Mouse (Mus musculus): ENCODE measurements at regions not wholly inside any gene's neighbourhood (a gene's known extent, or its start where the extent isn't known, plus 50 kb on each side); places are given as distances from the start of the nearest gene placed in this dataset.

GRCm38 (mm10) chr6:117670337-117670736, 170.6 kb upstream of the Zfp637 start:
- dilution Hi-C loops (cut with MboI; ENCODE audit: extremely low pct_ligation_motif_present, extremely low pct_unique_long_range_greater_than_20kb, low sequenced_read_pairs): no loop called here
- no peak for TF ChIP-seq SMC3 (IDR thresholded peaks at IDR 0.05; ENCODE audit: low read depth, low read length)
- no peak for TF ChIP-seq ZNF384 (IDR thresholded peaks at IDR 0.05; ENCODE audit: low read depth, low read length)
- no peak for TF ChIP-seq CHD1 (IDR thresholded peaks at IDR 0.05; ENCODE audit: low read depth, low read length)
- no peak for TF ChIP-seq POLR2AphosphoS2 (IDR thresholded peaks at IDR 0.05; ENCODE audit: low read depth, low read length)
- TF ChIP-seq TBP (conservative IDR thresholded peaks at IDR 0.05; ENCODE audit: low read depth, low read length): no peak
- no peak for TF ChIP-seq KAT2A (IDR thresholded peaks at IDR 0.05; ENCODE audit: insufficient replicate concordance, low read length)
- TF ChIP-seq ETS1 (conservative IDR thresholded peaks at IDR 0.05; ENCODE audit: low read depth, low read length): no peak
- no peak for TF ChIP-seq USF2 (conservative IDR thresholded peaks at IDR 0.05; ENCODE audit: low read depth, low read length)
- no peak for TF ChIP-seq NELFE (IDR thresholded peaks at IDR 0.05; ENCODE audit: low read depth, low read length)
- no peak for TF ChIP-seq CTCF (conservative IDR thresholded peaks at IDR 0.05 in 1 of 2, IDR thresholded peaks at IDR 0.05 in 1 of 2; ENCODE audit: low read depth in 2 of 2, low read length in 2 of 2)
- no peak for TF ChIP-seq CHD2 (IDR thresholded peaks at IDR 0.05; ENCODE audit: low read length)
- no peak for TF ChIP-seq USF1 (IDR thresholded peaks at IDR 0.05; ENCODE audit: low read depth, low read length)
- Histone ChIP-seq H3K36me3 (replicated peaks in 1 of 2; ENCODE audit: control insufficient read depth in 1 of 2, insufficient read depth in 1 of 2, low read length in 1 of 2) (no peaks in the 10 kb centered on the region), H3K27me3 (replicated peaks) (peaks cover 56% of the 10 kb centered on the region), H3K9me3 (replicated peaks; ENCODE audit: low read length) (no peaks in the 10 kb centered on the region), H3K4me3 (replicated peaks in 1 of 3; ENCODE audit: low read depth in 2 of 3, low read length in 2 of 3, poor library complexity in 1 of 3) (no peak overlapping the region), H3K9ac (ENCODE audit: insufficient read depth, low read depth) (no peak overlapping the region), H3K79me2 (replicated peaks; ENCODE audit: control insufficient read depth, extremely low read depth, insufficient read depth, poor library complexity, severe bottlenecking) (no peaks in the 10 kb centered on the region), H3K4me2 (ENCODE audit: insufficient read depth, low read depth, poor library complexity, severe bottlenecking) (no peak overlapping the region), H3K27ac (ENCODE audit: insufficient read depth, low read depth) (no peak overlapping the region), H3K4me1 (ENCODE audit: control insufficient read depth in 1 of 2, insufficient read depth in 2 of 2) (peaks cover 0 to 4% of the 10 kb centered on the region in 2 experiments; a peak in 1 of 4 replicates)
- in situ Hi-C loops (cut with MboI; ENCODE audit: low pct_ligation_motif_present, low pct_unique_long_range_greater_than_20kb, low sequenced_read_pairs): loop anchor here (10.0 kb wide), 1 partner anchor 154 kb away; no protein-coding TSS in a partner anchor
- DNase-seq (ENCODE audit: extremely low read depth): no peak

- H3K79me2 ChIP-seq (replicated peaks; ENCODE audit: control insufficient read depth, extremely low read depth, insufficient read depth, poor library complexity, severe bottlenecking): no peaks in the 10 kb centered on the region
- dilution Hi-C loops (cut with MboI; ENCODE audit: extremely low pct_ligation_motif_present, extremely low pct_unique_long_range_greater_than_20kb, low sequenced_read_pairs): no loop called here
- H3K4me2 ChIP-seq (ENCODE audit: insufficient read depth, low read depth, poor library complexity, severe bottlenecking): no peak overlapping the region
- no peak overlapping the region for H3K9ac ChIP-seq (ENCODE audit: insufficient read depth, low read depth)
- H3K4me1 ChIP-seq (ENCODE audit: control insufficient read depth in 1 of 2, insufficient read depth in 2 of 2): peaks cover 0 to 10% of the 10 kb centered on the region in 2 experiments; a peak in 1 of 4 replicates
- no peaks in the 10 kb centered on the region for H3K9me3 ChIP-seq (replicated peaks; ENCODE audit: low read length)
- TF ChIP-seq BHLHE40 (IDR thresholded peaks at IDR 0.05; ENCODE audit: low read depth, low read length): no peak
- no peak for TF ChIP-seq MAFK (IDR thresholded peaks at IDR 0.05; ENCODE audit: insufficient replicate concordance, low read length)
- TF ChIP-seq MYC (IDR thresholded peaks at IDR 0.05; ENCODE audit: low read depth, low read length): no peak
- no peak for TF ChIP-seq ZC3H11A (IDR thresholded peaks at IDR 0.05; ENCODE audit: low read depth, low read length)
- no peak for TF ChIP-seq TCF12 (IDR thresholded peaks at IDR 0.05; ENCODE audit: low read depth, low read length)
- no peak for TF ChIP-seq NRF1 (IDR thresholded peaks at IDR 0.05; ENCODE audit: low read depth, low read length)
- no peak for TF ChIP-seq RAD21 (IDR thresholded peaks at IDR 0.05; ENCODE audit: low read depth, low read length)
- TF ChIP-seq PAX5 (IDR thresholded peaks at IDR 0.05; ENCODE audit: low read length): no peak
- TF ChIP-seq JUN (IDR thresholded peaks at IDR 0.05; ENCODE audit: insufficient read depth, low read depth, low read length): no peak
- no peak for TF ChIP-seq HCFC1 (IDR thresholded peaks at IDR 0.05; ENCODE audit: low read depth, low read length)
- TF ChIP-seq CHD1 (IDR thresholded peaks at IDR 0.05; ENCODE audit: low read depth, low read length): no peak
- TF ChIP-seq RCOR1 (conservative IDR thresholded peaks at IDR 0.05; ENCODE audit: low read depth, low read length): no peak
- TF ChIP-seq POLR2A (IDR thresholded peaks at IDR 0.05; ENCODE audit: low read depth, low read length): no peak
- no peak for TF ChIP-seq E2F4 (IDR thresholded peaks at IDR 0.05; ENCODE audit: insufficient replicate concordance, low read depth, low read length)
- no peak for TF ChIP-seq EP300 (IDR thresholded peaks at IDR 0.05; ENCODE audit: low read length)
- TF ChIP-seq ZNF384 (IDR thresholded peaks at IDR 0.05; ENCODE audit: low read depth, low read length): no peak
- TF ChIP-seq CHD2 (IDR thresholded peaks at IDR 0.05; ENCODE audit: low read length): no peak
- no peaks in the 10 kb centered on the region for H3K36me3 ChIP-seq (replicated peaks in 1 of 2; ENCODE audit: control insufficient read depth in 1 of 2, insufficient read depth in 1 of 2, low read length in 1 of 2)
- no peak for DNase-seq (ENCODE audit: extremely low read depth)
- no peak overlapping the region for H3K27ac ChIP-seq (ENCODE audit: insufficient read depth, low read depth)
- H3K4me3 ChIP-seq (replicated peaks in 1 of 3; ENCODE audit: low read depth in 2 of 3, low read length in 2 of 3, poor library complexity in 1 of 3): no peak overlapping the region
- H3K27me3 ChIP-seq (replicated peaks): peaks cover 58% of the 10 kb centered on the region
- in situ Hi-C loops (cut with MboI; ENCODE audit: low pct_ligation_motif_present, low pct_unique_long_range_greater_than_20kb, low sequenced_read_pairs): loop anchor here (10.0 kb wide), 1 partner anchor 154 kb away; no protein-coding TSS in a partner anchor
Measured at GRCm38 (mm10) chr6:117670792-117671525, 170.0 kb upstream of the Zfp637 start.
